Mouse (Mus musculus) heart, adult 11 months (tissue): ENCODE data around the gene 4930442H23Rik.
"Not testable (repeated sequence)": the region's sequence is repeated elsewhere in the genome, so short reads cannot be mapped to it uniquely, and the experiment has no call there.

Experiments
- DNase-seq: peaks from one replicate; pipeline ENCODE4 v3.0.0; 2022

The 4930442H23Rik gene

DNA sequence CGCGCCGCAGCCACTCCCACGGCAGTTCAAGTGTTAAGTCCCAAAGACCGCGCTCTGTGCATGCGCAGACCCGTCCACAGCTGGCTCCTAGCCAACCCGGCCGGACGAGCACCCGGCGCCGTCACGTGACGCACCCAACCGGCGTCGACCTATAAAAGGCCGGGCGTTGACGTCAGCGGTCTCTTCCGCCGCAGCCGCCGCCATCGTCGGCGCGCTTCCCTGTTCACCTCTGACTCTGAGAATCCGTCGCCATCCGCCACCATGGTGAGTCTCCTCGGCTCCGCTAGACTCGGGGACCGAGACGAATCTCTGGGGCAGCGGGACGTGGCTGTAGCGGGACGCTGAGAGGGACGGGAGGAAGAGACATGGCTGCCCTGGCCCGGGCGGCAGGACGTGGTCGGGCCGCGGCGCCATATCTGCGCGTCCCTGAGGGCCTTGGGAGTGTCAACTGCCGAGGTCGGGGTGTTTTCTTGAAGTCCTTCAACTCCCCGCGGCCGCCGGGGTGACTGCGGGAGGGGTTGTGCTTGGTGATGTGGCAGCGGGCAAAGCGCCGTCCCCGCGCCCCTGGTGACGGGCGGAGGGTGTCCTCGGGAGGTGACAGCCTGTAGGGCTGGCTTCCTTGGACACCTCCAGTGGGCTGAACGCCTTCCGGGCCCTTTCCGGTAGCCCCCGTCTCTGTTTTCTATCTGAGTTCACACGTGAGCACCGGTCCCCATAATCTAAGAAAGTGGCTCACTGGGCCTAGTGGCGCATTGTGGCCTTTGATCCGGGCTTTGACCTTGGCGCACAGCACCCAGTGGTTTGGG, 7.0 kb downstream of the 4930442H23Rik start, which contains the start of gene Eef2:
TSS of gene Eef2 (plus strand) at position 166 of the 806 bp plus-strand sequence.
- DNase-seq = peak; percentile 100

DNA sequence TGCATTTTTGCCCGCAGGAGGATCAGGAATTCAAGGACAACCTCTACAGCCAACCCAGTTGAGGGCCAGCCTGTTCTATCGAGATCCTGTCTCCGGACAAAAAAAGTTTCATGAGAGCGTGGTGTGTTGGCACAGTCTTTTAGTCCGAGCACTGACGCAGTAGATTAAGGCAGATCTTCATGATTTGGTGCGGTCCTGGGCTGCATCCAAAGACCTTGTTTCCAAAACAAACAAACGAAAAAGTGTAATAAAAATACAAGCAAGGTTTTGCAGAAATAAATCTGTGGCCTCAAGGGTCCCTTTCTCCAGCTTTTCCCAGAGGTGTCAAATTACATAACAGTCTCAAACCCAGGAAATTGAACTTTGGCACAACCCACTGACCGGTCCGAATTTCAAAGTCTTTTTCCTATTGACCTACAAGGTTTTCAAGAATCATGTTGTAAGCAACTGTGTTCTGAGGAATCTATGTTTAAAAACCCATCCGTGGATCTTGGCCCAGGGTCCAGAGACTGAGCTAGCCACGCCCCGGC, 7.6 kb downstream of the 4930442H23Rik start:
- peak; percentile 97 for DNase-seq

DNA sequence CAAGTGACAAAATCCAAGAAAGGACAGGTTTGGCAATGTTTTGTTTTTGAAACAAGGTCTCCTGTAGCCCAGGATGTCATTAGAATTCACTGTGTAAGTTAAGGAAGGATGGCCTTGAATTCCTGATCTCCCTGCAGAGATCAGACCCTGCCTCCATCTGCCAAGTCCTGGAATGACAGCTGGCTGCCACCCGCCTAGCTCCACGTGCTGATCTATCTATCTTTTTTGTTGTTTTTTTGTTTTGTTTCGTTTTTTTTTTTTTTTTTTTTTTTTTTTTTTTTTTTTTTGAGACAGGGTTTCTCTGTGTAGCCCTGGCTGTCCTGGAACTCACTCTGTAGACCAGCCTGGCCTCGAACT, 8.3 kb downstream of the 4930442H23Rik start:
- DNase-seq = peak; percentile 95

DNA sequence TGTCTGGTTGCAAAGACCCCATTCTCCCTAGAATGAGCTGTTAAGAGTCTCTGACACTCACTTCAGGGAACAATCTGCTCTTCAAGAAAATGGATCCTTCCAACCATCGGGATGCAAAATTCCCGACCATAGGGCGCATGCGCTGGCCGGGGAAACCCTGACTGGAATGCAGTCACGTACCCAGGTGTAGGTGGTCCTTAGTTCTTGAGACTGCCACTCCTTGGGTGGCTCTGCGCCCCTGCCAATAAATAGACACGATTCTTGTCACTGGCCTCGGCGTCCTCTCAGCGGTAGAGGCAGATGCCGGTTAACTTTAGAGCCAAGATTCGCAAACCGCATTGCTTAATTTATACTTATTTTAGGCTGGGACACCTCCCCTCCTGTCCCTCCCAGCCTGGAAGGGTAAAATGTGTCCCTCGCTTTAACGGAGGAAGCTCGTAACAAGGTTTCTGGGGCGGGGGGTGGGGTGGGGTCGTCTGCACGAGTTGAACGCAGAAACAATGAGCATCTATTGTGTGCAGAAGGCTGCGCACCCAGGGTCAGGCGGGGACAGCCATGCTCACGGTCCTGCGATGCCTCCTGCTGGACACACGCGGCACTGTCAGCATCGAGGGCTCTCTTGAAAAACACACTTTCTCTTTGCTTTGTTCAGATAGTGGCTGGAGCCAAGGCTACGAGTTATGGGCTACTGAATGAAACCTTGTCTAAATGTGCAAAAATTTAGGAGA, 8.9 kb downstream of the 4930442H23Rik start:
- peak; percentile 98 for DNase-seq

DNA sequence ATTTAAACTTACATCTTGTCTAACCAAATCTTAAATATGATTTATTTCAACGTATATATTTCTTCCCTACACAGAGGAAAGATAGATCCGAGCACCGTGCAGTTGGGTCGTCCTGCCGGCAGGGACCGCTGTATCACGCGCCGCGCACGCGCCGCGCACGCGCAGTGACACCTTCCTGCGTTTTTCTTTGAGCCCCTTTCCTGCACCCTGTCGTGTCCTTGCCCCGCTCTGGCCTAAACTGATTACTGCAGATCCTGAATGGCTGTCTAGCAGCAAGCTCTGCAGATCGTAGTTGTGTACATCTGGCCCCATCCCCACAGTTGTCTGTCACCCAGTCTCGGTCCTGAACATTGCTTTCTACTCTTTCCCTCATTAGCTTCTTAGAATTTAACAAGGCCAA, 10.5 kb downstream of the 4930442H23Rik start:
- peak; percentile 97 for DNase-seq

DNA sequence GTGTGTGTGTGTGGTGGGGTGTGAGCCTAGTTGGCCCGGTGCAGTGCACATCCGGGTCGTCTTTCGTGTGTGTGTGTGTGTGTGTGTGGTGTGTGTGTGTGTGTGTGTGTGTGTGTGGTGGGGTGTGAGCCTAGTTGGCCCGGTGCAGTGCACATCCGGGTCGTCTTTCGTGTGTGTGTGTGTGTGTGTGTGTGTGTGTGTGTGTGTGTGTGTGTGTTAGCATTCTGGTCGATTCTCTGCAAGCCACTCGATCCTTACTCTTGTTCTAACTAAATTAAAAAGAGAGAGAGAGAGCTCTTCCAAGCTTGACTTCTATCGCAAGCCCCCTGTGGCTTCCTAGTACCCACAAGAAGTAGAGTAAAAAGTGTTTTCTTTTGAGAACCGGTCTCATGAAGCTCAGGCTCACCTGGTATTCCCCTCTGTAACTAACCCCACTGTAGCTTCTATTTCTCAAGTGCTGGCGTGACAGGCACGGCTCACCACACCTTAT, 14.2 kb downstream of the 4930442H23Rik start:
- DNase-seq = not testable (repeated sequence)

DNA sequence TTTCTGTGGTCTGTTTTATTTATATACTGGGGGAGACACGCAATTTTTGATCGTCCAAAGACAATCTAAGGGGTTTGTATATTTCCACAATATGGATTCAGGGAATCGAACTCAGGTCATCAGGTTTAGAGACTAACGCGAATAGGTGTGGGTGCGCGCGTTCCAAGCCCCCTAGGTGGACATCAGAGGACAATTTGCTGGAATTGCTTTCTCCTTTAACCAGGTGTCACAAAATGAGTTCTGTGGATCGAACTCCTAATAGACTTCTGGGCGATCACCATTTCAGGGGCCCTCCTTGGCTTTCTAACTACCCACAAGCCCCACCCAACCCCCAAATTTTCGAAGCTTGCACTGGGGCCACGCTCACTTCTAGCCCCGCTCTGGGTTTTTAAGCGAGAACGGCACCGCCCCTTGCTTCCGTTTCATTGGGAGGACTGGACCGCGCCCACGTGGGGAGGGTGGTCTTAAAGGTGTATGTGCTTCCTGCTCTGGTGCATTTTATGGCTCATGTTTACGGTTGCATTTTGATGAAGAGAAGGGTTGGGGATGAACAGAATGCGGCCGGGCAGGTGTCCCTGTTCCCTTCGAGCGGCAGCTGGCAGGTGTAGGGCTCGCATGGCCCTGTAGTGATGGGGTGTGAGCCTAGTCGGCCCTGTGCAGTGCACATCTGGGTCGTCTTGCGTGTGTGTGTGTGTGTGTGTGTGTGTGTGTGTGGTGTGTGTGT, 15.0 kb downstream of the 4930442H23Rik start:
- peak; percentile 99 for DNase-seq

DNA sequence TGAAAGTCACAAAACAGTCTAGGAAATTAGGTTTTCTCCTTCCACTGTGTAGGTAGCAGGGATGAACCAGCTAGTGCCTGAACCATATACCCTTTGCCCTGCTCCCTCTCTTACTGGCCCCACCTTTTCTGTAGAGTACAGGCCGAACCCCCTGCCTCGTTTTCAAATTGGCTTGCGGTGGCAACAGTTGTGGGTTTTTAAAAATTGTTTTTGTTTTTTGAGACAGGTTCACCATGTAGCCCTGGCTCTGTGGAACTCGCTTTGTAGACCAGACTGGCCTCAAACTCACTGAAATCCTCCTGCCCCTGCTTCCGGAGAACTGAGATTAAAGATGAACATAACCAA, 15.6 kb downstream of the 4930442H23Rik start:
- DNase-seq = no peak

DNA sequence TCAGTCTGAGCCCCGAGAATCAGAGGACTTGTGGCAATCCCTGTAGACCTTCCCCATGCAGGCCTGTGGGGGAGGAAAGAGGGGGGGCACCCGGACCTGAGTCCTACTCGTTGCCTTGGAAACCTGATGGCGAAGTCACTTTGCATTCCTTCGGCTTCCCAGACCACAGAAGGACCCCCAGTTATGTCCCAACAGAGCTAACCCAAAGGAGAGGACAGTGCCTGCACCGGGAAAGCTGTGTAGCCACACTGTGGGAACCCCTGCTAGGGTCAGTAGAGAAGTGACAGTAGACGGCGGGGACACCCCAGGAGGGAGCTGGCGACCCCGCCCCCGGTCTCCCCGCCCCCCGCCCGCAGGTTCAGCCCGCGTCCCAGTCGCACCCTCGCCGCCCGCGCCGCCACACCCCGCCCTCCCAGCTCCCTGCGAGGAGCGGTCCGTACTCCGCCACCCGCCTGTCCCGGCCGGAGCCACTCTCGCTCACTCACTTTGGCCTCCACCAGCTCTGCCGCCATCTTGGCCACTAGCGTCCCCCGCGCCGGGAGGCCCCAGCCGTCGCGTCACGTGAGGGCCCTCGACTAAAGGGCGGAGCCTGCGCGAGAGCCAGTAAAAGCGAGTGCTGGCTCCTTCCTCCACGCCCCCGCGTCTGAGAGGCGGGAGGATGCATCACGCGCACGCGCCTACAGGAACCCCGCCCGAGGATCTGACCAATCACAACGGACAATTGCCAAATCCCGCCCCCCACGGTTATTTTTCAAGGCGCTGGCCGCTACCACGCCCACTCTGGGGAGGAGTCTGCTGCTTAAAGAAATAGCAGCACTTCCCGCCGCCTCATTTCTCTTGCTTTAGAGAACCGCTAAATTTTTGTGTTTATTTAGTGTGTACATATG, 16.2 kb downstream of the 4930442H23Rik start, which contains the start of gene Pias4:
TSS of gene Pias4 (minus strand) at position 724 of the 887 bp plus-strand sequence.
- DNase-seq = peak; percentile 100

DNA sequence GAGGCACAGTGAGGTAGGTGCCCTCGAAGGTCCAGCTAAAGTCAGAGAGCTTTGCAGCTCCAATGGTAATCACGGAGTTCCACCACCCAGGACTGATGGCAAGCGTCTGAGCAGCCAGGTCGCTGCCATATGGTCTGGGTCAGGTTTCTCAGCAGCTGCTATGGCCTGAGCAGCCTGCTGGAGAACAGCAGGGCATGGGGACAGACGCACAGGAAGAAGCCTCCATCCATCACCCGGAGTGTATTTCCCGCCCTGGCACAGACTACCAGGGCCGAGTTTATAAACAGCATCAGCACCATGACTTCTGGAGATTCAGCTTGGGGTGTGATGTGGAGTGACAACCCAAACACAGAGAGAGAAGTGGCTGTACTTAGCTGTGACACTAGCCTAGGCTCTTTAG, 18.5 kb downstream of the 4930442H23Rik start:
- no peak for DNase-seq

DNA sequence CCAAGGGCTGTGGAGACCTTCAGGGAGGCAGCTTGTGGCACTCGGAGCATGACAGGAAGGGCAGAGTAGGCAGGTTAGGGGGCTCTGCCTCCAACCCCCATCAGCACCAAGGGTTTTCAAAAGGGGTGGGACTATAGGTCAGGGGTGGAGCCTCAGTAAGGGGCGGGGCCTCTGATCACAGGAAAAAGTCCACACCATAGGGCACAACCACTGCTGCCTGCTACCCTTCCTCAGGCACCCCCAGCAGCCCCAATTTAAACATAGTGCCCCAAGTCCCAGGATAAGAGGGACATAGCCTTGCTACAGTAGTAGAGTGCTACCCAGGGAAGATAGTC, 21.4 kb downstream of the 4930442H23Rik start:
- DNase-seq = no peak

DNA sequence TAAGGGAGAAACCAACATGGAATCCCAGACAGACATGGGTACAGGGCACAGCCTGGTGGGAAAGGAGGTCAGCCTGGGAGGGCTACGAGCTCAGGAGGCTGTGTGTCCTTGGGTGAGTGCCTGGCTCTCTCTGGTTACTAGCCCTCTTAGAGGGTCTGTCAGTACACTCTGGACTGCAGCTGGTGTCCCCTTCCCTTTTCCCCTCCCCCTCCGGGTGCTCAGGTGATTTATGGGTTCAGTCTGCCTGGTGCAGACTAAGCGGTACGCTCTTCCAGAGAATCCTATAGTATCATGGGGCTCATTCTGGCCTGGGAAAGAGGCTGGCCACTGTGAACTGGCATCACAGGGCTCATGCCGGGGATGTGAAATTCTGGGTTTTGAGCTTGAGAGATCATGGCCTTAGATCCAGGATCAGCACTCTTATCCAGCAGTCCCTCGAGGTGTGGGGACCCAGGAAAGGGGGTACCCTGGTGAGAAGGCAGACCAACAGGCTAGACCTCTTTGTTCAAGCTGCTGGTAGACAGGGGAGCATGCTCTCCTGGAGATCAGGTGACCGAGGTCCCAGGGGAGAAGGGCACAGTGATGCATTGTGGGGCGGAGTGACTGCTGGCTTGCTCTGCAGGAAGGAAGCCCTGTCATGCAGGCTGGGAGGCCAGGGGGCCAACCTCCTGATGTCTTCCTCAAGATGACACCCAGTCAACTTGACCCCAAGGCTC, 21.9 kb downstream of the 4930442H23Rik start:
- DNase-seq = peak; percentile 95

DNA sequence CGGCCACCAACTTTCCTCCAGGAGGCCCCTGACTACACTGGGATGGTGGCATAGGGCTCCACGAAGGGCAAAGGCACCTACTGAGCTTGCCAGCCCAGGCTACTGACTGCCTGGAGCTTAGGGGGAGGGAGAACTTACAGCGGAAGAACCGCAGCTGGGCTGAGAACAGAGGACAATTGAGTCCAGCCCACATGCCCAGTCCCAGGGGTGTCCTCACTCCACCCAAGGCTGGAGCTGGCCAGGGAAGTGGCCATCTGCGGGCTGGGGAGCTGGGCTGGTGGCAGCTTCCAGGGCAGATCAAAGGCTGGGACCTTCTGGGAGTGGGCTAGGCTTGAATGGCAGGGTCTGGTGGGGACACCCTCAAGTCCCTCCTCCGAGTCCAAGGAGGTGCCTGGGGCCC, 28.9 kb downstream of the 4930442H23Rik start:
- DNase-seq = no peak

DNA sequence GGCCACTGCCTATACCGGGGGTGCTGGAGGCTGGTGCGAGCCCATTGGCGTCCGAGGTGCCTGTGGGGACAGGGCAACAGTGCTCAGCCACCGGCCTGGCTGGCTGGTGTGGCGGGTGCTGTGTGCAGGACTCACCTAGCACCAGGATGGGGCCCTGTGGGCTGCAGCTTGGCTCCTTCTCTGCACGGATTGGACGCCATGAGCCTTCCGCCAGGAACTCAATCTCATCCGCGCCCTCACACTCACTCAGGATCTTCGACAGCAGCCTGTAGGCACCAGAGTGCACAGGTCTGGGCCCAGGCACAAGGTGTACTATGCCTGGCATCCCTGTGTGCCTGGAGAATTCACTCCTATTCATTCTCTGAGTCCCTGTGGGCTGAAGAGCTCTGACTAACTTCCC, 29.3 kb downstream of the 4930442H23Rik start:
- DNase-seq = no peak

DNA sequence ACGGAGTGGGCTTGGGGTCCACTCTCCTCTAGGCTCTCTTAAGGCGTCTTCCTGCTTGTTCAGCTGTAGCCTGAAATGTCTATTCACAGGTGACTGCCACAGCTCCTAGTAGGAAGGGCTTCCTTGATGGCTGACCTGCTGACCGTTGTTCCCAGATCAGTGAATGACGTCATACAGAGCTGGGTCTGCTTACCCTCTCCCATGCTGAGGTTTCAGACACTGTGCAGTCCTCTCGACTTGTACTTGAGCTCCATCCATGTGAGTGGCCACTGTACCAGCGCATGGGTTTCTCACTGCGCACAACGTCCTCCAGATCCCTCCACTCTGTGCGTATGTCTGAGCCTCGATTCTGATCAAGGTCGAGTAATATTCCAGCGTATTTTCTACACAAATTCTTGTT, 31.0 kb downstream of the 4930442H23Rik start:
- DNase-seq = no peak

DNA sequence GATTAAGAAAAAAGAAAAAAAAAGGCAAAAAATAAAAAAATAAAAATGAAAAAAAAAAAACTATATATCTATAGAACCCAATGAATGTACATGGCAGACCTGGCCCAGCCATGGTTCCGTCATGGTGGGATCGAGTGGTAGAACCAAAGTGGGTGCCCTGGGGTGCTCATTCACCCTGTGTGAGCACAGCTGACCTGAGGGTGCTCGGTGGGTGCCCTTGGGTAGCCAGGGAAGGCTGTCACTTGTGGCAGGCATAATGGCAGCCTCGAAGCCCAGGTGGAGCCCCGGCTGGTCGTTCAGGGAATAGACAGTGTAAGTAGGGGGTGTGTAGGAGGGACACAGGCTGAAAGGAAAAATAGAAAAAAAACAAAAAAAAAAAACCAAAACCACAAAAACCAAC, 32.4 kb downstream of the 4930442H23Rik start:
- DNase-seq = no peak

DNA sequence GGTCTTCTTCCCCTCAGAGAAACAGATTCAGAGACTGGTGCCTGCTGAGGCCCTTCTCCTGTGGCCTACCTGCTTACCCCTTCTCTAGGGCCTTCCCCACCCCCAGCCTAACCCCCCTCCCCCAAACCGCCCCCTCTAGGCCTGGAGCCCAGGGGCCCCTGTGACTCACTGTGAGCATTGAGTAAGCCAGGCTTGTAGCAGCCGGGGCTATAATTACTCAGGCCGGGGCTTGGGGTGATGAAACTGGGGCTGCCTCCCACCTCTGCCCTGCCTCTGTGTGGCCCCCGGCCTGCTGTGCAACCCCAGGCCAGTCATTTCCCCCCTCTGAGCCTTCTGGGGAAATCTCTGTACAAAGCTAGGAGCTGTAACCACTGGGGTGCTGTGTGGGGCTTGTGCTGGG, 37.4 kb downstream of the 4930442H23Rik start:
- DNase-seq = no peak

DNA sequence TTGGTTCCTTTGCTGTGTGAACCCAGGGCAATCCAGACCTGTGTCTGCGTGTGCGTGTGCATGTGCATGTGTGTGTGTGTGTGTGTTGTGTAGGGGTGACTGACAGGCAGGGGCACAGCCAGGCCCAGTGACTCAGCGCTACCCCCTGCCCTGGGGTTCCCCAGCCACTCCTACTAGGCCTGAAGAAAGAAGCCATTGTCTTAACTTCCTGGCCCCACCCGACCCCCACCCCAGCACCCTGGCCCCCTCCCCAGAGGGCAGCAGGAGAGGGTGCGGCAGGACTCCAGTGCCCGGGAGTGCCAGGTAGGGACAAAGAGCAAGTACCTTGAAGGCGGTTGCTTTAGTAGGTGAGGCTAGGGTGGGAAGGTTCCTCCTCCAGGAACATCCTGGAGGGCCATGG, 37.9 kb downstream of the 4930442H23Rik start:
- DNase-seq = no peak

DNA sequence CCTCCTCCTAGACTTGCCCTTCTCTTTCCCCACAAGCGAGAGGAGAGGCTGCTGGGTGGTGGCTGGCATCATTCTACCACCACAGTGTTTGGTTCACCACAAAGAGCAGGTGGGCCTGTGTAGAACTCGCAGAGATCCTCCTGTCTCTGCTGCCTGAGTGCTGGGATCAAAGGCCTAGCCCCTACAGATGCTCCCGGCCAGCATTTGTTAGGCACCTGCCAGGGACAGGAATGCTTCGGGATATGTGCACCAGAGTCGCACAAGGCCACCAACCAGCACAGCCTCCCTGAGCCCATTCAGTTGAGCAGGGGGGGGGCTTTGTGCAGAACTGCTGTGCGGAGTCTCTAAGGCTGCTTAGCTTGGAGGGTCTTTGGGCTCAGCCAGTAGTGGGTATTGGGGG, 38.3 kb downstream of the 4930442H23Rik start:
- no peak for DNase-seq

DNA sequence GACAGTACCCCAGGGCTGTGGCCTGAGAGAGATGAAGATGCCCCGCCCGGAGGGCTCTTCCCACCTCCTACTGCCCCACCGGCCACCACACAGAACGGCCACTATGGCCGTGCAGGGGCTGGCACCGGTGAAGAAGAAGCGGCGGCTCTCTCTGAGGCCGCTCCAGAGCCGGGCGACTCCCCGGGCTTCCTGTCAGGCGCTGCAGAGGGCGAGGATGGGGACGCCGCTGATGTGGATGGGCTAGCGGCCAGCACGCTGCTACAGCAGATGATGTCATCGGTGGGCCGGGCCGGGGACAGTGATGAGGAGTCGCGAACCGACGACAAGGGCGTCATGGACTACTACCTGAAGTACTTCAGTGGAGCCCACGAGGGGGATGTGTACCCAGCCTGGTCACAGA, 39.0 kb downstream of the 4930442H23Rik start:
- peak; percentile 97 for DNase-seq

DNA sequence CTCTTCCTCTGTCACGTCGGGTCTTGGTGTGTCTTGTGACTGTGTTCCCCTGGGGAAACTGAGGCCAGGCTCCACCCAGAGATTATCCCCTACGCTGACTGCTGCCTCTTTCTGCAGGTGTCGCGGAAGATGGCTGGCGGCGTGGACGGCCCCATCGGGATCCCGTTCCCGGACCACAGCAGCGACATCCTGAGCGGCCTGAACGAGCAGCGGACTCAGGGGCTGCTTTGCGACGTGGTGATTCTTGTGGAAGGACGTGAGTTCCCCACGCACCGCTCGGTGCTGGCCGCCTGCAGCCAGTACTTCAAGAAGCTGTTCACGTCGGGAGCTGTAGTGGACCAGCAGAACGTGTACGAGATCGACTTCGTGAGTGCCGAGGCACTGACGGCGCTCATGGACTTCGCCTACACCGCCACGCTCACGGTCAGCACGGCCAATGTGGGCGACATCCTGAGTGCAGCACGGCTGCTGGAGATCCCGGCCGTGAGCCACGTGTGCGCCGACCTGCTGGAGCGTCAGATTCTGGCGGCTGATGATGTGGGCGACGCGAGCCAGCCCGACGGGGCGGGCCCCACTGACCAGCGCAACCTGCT, 39.7 kb downstream of the 4930442H23Rik start:
- DNase-seq = peak; percentile 93
